Mouse (Mus musculus) G1E (cell line): Measurements from ENCODE around the gene Nmrk2.
A peak's percentile ranks its signal among the peaks of the same experiment; 100 is the strongest.

Experiments
- CTCF ChIP-seq: IDR thresholded peaks from 2 replicates; pipeline ENCODE4 v1.5.1; 2012; ENCODE audit warnings: low read depth, low read length, inconsistent platforms, mixed read lengths
- GATA1 ChIP-seq: IDR thresholded peaks from 2 replicates; pipeline ENCODE4 v1.6.1; 2012; ENCODE audit warnings: borderline replicate concordance, low read length, inconsistent platforms, mixed read lengths
- GATA2 ChIP-seq: IDR thresholded peaks from 2 replicates; pipeline ENCODE4 v1.6.1; 2012; ENCODE audit warnings: low read depth, low read length, inconsistent platforms, borderline replicate concordance
- POLR2AphosphoS5 ChIP-seq: IDR thresholded peaks from 2 replicates; pipeline ENCODE4 v1.6.1; 2012; ENCODE audit warnings: low read depth, low read length, inconsistent platforms; ENCODE audit not compliant: insufficient replicate concordance
- TAL1 ChIP-seq: conservative IDR thresholded peaks from 2 replicates; pipeline ENCODE4 v1.6.1; 2012; ENCODE audit warnings: low read depth, low read length, inconsistent platforms, mixed read lengths

GRCm38 (mm10) chr10:81210154-81210553, 8.3 kb upstream of the Nmrk2 start:
- peak; percentile 20 for TF ChIP-seq CTCF
- no peak for TF ChIP-seq TAL1
- TF ChIP-seq POLR2AphosphoS5: no peak
- no peak for TF ChIP-seq GATA1
- TF ChIP-seq GATA2: no peak
